Mouse (Mus musculus) olfactory bulb, adult 2 months (tissue): Measurements from ENCODE around the gene Lsm2.

Source experiments
- CTCF ChIP-seq: fragments of 200-500 bp; IDR thresholded peaks from 2 replicates; pipeline ENCODE4 v1.5.1; 2012; ENCODE audit warnings: low read depth, mild to moderate bottlenecking, low read length, moderate library complexity; ENCODE audit not compliant: insufficient read depth
- POLR2A ChIP-seq: fragments of 200-500 bp; IDR thresholded peaks from 2 replicates; pipeline ENCODE4 v1.6.1; 2012; ENCODE audit warnings: mild to moderate bottlenecking, low read depth, low read length, moderate library complexity; ENCODE audit not compliant: insufficient read depth

DNA sequence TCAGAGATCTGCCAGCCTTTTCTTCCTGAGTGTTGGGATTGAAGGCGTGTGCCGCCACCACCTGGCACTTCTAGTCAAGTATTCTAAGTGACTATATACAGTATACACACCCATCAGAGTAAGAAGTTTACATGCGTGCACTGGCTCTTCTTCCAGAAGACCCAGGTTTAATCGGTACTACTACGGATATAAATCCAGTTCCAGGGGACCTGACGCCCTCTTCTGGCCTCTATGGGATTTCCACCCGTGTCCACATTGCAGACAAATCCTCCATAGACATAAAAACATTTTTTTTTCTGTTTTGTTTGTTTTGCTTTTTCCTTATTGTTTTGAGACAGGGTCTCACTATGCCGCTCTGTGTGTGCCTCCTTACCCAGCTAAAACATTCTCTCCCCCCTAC lies 34.1 kb upstream of the Lsm2 start:
- TF ChIP-seq CTCF (no peak), POLR2A (no peak)
